Mouse (Mus musculus) spleen, adult 2 months (tissue): ENCODE results near the gene Phf12.

Source experiments
- CTCF ChIP-seq: fragments of 200-500 bp; IDR thresholded peaks from 2 replicates; pipeline ENCODE4 v1.5.1; 2011; ENCODE audit warnings: mild to moderate bottlenecking, inconsistent platforms; ENCODE audit not compliant: insufficient read depth, insufficient read length, insufficient replicate concordance; ENCODE audit errors: extremely low read depth
- POLR2A ChIP-seq: fragments of 200-500 bp; IDR thresholded peaks from 2 replicates; pipeline ENCODE4 v1.6.1; 2011; ENCODE audit warnings: low read depth, low read length, inconsistent platforms

DNA sequence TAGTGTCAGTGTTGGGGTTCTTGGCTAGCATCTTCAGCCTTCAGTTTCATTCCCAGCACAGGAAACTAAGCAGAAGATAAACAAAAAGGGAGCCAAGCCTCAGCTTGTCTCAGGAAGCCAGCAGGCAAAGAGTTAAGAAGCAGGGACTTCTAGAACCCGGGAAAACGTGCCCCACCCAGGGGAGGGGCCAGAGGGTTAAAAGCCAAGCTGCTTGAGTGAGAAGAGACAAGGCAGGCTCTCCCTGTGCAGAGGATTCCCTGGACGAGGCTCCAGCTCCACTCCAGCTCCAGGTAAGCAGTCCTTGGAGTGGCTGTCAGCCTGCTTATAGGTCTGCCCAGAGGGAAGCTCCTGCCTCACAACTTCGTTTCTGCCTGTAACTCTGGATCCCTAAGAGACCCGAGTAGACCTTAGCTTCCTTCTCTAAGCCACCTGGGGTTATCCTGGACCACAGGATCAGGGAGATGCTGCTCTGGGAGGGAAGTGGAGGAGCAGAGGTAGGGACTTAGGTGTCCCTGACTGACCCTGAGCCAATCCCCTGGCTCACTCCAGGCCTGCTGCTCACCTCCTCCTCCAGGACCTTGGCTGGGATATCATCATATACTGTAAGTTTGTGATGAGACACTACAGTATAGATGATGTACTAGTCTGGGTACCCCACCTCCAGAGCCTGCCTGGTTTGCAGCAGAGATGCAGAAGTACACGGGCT lies 90.0 kb downstream of the Phf12 start:
- TF ChIP-seq CTCF, result no peak
- TF ChIP-seq POLR2A, result no peak
